Mouse (Mus musculus): ENCODE measurements at regions not wholly inside any gene's neighbourhood (a gene's known extent, or its start where the extent isn't known, plus 50 kb on each side); places are given as distances from the start of the nearest gene placed in this dataset.

DNA sequence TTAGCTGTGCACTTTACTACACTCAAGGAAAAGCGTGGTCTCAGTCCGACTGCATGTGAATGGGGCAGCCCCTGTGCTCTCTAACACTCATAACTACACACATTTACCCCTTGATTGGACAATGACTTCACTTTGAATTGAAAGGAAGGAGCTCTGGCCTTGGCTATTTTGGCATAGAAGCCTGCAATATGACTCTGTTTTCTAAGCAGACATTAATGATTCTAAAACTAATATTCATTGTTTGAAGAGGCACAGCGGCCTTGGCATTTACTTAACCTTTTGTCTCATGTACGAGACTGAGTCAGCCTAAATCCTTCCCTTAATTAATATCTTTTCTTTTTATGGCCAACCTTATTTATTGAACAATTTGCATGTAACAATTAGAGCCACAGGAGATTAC is 879.9 kb downstream of the 5730522E02Rik start:
- DNase-seq = no peak

DNA sequence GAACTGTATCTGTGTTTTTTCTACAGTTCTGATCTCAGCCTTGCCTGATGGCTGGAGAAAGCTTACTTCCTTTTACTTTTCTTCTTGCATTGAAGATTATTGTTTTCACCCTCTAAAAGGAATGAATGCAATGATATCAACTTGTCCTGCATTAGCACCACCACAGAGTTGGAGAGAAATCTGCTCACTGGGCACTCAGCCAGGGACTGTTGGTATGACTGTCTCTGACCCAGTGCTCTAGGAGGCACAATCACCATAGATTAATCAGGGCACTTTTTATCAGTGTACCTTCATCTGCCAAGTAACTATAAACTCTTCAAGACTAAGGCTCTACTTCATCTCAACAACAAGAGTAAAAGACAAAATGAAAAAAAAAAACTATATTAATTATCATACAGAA is 888.1 kb downstream of the 5730522E02Rik start:
- DNase-seq = peak; percentile 6 to 23

DNA sequence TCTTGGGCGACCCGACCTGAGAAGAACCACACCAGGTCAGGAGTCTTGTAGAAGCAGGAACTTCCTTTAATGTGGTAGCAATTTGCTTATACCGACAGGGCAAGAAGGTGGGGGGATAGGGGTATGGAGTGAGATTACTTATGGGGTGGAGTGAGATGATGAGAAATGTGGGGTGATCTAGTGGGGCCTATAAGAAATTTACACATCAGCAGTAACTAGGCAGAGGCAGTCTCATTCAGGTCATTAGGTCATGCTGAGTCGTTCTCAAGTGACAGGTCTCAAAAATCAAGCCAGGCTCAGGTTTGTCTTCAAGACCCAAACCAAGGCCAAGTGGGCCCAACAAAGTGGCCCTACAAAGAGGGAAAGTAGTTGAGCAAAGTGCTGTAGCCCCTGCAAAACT is 889.1 kb downstream of the 5730522E02Rik start:
- DNase-seq = no peak

DNA sequence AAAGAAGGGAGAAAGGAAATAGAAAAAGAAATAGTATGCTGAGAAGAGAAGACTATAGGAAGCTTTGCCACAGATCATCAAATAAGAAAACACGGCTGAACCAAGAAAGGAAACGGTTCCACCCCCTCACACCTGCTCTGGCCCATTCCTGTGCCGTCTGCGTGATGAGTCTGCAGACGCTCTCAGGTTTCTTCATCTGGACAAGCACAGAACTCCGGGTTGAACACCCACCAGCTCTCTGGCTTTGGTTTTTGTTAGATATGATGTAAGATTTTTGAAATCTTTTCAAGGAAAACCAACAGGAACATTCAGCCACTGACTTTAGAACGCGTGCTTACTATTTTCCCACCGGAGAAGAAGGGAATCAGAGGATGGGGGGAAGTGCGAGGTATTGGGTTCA is 895.9 kb downstream of the 5730522E02Rik start:
- DNase-seq = no peak

DNA sequence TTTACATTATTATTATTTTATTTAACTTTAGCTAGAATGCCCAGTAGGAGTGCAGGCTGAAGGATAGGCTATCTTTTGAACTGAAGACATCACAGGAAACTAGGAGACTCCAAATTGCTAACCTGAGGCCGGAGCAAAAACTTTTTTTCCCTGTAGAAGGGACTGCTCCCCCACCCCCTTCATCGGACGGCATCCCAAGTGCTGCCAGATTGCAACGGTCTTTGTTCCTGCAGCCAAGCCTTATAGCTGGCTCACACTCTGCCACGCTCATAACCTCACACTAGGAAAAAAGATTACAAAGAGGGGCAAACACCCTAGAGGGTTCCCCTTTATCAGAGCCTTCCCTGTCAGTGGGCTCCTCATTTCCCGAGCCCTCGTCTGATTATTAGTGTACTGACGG is 896.7 kb downstream of the 5730522E02Rik start:
- DNase-seq = no peak

DNA sequence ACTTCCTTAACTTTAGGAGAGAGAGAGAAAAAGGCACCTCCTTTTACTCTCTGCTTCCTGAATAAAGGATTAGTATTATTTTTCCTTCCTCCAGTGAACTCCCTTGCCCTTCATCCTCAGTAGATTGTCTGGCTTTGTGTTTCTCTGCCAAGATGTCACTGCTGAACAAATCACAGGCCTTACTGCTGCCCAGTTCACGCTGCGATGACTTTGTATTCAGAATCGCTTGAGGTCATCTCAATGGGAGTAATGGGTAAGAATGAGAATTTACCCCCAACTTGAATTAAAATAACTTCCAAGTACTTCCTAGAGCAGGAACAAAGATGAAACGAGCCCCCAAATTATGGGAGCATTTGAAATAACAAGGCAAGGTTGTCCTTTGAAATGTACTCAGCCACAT is 897.3 kb downstream of the 5730522E02Rik start:
- DNase-seq = no peak

DNA sequence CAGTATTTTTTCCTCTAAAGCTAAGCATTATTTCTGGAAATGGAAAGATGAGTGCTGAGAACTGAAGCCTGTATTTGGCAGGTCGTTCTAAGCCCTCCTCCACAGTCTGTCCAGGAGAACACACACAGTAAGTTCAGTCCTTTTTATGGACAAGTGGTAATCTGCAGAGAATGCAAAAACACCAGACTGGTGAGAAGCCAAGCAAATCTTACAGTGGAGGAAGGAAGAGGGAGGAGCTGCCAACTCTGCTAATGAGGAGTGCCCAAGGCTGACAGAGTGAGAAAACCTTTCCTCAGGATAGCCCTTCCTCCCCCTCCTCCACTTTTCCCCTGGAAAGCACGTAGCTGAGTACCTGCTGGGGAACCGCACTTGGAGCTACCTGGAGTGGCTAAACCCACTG is 899.8 kb downstream of the 5730522E02Rik start:
- DNase-seq = no peak

DNA sequence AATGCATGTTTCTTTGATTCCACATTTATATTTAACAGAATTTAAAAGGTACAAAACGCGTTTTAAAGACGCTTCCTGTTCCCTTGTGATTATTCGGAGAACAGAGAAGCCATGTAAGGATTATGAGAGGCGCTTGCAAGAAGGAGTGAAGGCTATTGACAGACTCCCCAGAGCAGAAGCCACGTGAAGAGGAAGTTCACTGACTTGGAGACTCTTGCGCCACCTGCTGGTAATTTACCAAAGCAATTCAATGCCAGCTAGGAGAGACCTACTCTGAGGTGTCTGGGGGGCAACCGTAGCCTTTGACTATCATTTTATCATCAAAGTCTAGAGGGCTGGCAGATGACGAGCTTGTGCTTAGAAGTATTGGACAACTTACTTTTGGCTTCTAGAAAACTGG is 909.4 kb downstream of the 5730522E02Rik start:
- peak; percentile 36 to 47 for DNase-seq

DNA sequence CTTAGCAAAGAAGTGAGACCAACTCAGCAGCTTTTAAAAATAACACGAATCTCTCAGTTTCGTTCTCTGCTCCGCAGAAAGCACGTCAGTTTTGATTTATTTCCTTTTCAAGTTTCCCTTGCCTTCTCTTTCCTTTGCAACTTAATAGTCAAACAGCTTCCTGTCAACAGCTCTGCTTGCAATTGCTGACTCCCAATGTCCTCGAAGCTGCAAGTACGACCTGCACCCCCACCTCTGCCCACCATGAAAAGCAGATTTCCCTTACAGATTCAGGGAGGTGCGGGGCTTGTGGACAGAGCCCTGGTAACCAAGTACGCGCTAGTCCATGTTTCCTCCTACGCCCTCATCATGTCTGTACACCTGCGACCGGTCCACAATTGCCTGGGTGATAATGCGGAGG is 922.2 kb downstream of the 5730522E02Rik start:
- no peak for DNase-seq

DNA sequence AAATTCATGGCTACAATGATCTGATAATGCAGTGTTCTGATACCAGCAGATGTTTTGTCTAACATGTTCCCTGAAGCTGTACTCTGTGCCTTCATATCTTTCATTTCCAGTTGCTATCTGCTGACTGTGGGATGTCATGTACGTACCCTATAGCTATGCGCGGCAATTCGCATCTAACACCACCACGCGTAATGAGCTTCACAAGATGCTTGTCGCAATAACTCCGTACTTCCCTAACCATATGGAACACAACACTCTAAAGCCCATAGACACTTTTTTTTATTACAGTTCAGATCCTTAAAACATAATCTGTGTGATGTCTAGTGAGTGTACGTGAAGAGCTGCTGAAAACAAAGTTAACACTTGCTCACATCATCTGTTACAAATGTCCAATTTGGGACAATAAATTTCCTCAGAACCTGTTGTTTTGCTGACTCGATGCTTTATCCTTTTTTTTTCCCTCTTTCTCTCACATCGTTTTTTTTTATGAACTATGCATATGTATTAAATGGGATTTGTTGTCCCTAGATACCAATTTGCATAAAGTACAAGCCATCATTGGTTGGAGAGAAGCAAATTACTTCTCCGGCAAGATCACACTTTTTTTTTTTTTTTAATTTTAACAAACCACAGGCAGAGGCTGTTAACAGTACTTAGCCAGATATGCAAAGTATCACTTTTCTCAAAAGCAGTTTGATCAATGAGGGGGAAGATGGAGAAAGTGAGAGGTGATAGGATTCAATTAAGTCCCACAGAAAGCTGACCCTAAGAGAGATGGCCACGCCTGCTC is 922.9 kb downstream of the 5730522E02Rik start:
- no peak for DNase-seq

DNA sequence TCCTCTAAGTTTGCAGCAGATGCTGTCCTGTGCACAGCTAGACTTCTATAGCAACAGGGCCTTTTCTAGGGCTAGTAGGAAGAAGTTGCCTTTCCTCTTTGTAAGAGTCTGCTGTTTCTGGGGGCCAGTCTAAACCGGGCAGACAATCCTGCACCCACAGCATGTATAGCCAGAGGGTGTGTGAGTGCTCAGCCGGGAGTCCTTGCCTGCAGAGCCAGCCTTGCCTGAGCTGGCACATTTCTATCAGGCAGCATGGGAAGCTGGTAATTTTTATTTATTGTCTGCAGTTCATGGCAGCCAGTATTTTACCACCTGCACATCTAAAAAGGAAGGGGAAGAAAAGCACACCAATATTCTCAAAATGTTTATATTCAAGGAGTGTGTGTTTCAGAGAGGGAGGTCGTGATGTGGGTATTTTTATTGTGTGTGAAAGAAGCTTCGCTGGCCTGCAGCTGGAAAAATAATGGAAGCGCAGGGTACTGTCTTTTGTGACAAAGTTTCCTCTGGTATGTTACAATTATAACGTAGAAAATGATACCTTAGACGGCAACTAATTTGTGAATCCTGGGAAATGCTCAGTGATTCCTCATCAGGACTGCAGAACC is 940.5 kb downstream of the 5730522E02Rik start:
- no peak for DNase-seq

DNA sequence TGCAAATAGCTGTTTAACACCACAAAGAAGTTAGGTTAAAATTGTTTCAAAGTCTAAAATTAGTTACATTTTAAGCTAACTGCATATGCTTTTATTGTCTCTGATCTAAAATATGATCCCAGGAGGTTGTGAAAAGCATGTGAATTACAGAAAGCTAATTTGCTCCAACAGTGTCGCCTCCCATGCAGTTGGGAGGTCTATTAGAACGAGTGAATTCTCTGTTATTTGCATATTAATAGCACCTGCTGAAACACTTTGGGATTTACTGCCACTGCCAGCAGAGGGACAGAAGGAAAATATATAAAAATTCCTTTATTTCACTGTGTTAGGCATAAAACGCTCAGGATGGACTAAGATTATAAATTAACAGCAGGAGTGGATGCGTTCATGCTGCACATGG is 947.7 kb downstream of the 5730522E02Rik start:
- DNase-seq = no peak

DNA sequence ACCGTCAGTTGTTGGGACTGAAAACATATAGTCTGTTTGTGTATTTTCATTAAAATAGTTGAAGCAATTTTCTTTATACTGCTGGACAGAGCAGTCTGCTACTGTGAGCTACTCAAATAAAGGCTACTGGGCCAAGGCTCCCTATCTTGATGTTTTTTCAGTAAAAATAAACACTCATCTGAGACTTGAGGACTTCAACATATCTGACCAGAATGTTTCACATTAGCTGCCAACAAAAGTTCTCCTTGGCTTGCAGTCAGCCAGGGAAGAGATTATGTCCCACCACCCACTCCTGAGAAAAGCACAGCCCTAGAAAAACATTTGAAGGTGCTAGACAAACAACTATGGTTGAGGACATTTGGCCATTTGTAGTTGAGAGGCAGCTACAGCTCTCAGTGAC is 950.9 kb downstream of the 5730522E02Rik start:
- DNase-seq = no peak

DNA sequence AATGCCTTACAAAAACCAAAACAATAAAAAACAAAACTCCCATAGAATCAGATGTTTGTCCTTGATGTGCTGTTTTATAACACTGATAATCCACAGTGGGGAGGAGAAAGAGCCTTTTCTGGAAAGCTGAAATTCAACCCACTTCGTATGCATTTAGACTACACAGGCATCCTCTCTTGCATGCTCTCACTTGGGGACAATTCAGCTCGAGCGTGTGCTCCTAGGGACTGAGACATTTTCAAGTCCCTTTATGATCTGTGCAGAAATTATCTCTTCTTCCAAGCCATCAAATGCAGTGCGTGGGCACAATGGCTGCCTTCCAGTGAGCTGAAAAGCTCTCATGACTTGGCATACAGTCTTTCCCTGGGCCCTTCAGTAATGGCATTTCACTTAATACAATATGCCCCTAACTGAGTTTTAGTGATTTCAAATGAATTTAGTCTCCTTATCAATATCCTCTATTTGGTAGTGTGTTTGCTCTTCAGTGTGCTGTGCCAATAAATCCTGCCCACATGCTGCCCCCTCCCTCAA is 977.1 kb downstream of the 5730522E02Rik start:
- no peak for DNase-seq

Data from cerebellum, adult 18-20 months (tissue).